Mouse (Mus musculus) frontal cortex, postnatal 36 days (tissue): ENCODE measurements around the gene Mcf2l.
A peak's percentile ranks its signal among the peaks of the same experiment; 100 is the strongest.

ENCODE experiments used
- DNase-seq, 2 experiments: peaks; one replicate each; pipeline ENCODE4 v3.0.0; 2022; ENCODE audit warnings: low spot score in 2 of 2

The Mcf2l gene

GRCm38 (mm10) chr8:12951051-12951630 lies 77.5 kb downstream of the Mcf2l start:
- no peak for DNase-seq

GRCm38 (mm10) chr8:12952699-12953098 lies 79.1 kb downstream of the Mcf2l start:
- DNase-seq = no peak

GRCm38 (mm10) chr8:12955362-12955879 lies 81.8 kb downstream of the Mcf2l start:
- no peak for DNase-seq

GRCm38 (mm10) chr8:12955880-12956279 lies 82.3 kb downstream of the Mcf2l start:
- no peak for DNase-seq

GRCm38 (mm10) chr8:12956941-12957340 lies 83.3 kb downstream of the Mcf2l start:
- DNase-seq = no peak

GRCm38 (mm10) chr8:12957419-12957818 lies 83.8 kb downstream of the Mcf2l start:
- DNase-seq = no peak

- no peak for DNase-seq
Observed at GRCm38 (mm10) chr8:12960609-12961008, 87.0 kb downstream of the Mcf2l start.

GRCm38 (mm10) chr8:12961211-12961610 lies 87.6 kb downstream of the Mcf2l start:
- DNase-seq = no peak

- no peak for DNase-seq
Observed at GRCm38 (mm10) chr8:12961821-12962534, 88.4 kb downstream of the Mcf2l start.

GRCm38 (mm10) chr8:12962541-12963380 lies 89.2 kb downstream of the Mcf2l start:
- no peak for DNase-seq

- DNase-seq = no peak
Observed at GRCm38 (mm10) chr8:12976290-12976689, 102.7 kb downstream of the Mcf2l start.

GRCm38 (mm10) chr8:12976723-12977122 lies 103.1 kb downstream of the Mcf2l start:
- no peak for DNase-seq

- DNase-seq = no peak
Observed at GRCm38 (mm10) chr8:12977325-12977724, 103.7 kb downstream of the Mcf2l start.

GRCm38 (mm10) chr8:12978308-12978707 lies 104.7 kb downstream of the Mcf2l start:
- DNase-seq = no peak

- no peak for DNase-seq
Observed at GRCm38 (mm10) chr8:12978726-12979125, 105.1 kb downstream of the Mcf2l start.

- DNase-seq = peak; percentile 86 to 94
Observed at GRCm38 (mm10) chr8:12983681-12984467, 110.3 kb downstream of the Mcf2l start.

- DNase-seq = no peak
Observed at GRCm38 (mm10) chr8:12984601-12985243, 111.1 kb downstream of the Mcf2l start.

- DNase-seq = peak; percentile 73 to 86
Observed at GRCm38 (mm10) chr8:12985259-12985658, 111.7 kb downstream of the Mcf2l start.

- DNase-seq = peak; percentile 82 to 88
Observed at GRCm38 (mm10) chr8:12987571-12987970, 114.0 kb downstream of the Mcf2l start.

- DNase-seq = no peak
Observed at GRCm38 (mm10) chr8:12988722-12989430, 115.3 kb downstream of the Mcf2l start.
